Mouse (Mus musculus) cerebellum, postnatal 4 days (tissue): ENCODE results near the gene Phf20.
"Not testable (repeated sequence)": the region's sequence is repeated elsewhere in the genome, so short reads cannot be mapped to it uniquely, and the experiment has no call there.

Experiments used
- DNase-seq, 2 experiments: peaks; one replicate each; pipeline ENCODE4 v3.0.0; 2022; ENCODE audit warnings: low spot score in 2 of 2, mixed read lengths in 1 of 2

Phf20 gene

GRCm38 (mm10) chr2:156199944-156200343 is 3.7 kb downstream of the Phf20 start:
- DNase-seq = no peak

GRCm38 (mm10) chr2:156201486-156201885 is 5.2 kb downstream of the Phf20 start:
- no peak for DNase-seq

- DNase-seq = peak; percentile 26 to 68
Observed at GRCm38 (mm10) chr2:156202848-156203437, 6.7 kb downstream of the Phf20 start.

GRCm38 (mm10) chr2:156203917-156204316 is 7.7 kb downstream of the Phf20 start:
- DNase-seq = no peak

- no peak for DNase-seq
Observed at GRCm38 (mm10) chr2:156217786-156218185, 21.5 kb downstream of the Phf20 start.

GRCm38 (mm10) chr2:156222100-156222499 is 25.8 kb downstream of the Phf20 start:
- DNase-seq = no peak

GRCm38 (mm10) chr2:156224043-156224442 is 27.8 kb downstream of the Phf20 start:
- no peak for DNase-seq

- no peak for DNase-seq
Observed at GRCm38 (mm10) chr2:156227689-156228088, 31.4 kb downstream of the Phf20 start.

GRCm38 (mm10) chr2:156229171-156229570 is 32.9 kb downstream of the Phf20 start:
- DNase-seq = no peak

GRCm38 (mm10) chr2:156231340-156231739 is 35.1 kb downstream of the Phf20 start:
- DNase-seq = no peak

GRCm38 (mm10) chr2:156233275-156233948 is 37.1 kb downstream of the Phf20 start:
- DNase-seq = peak in 1 of 2 experiments; percentile 32

- DNase-seq = not testable (repeated sequence)
Observed at GRCm38 (mm10) chr2:156234016-156234415, 37.8 kb downstream of the Phf20 start.

- peak; percentile 47 to 84 for DNase-seq
Observed at GRCm38 (mm10) chr2:156235847-156236246, 39.6 kb downstream of the Phf20 start.

GRCm38 (mm10) chr2:156241662-156242061 is 45.4 kb downstream of the Phf20 start:
- no peak for DNase-seq

GRCm38 (mm10) chr2:156243011-156243410 is 46.7 kb downstream of the Phf20 start:
- no peak for DNase-seq

- DNase-seq = no peak
Observed at GRCm38 (mm10) chr2:156247599-156247998, 51.3 kb downstream of the Phf20 start.

GRCm38 (mm10) chr2:156250761-156251160 is 54.5 kb downstream of the Phf20 start:
- no peak for DNase-seq

- no peak for DNase-seq
Observed at GRCm38 (mm10) chr2:156251291-156251690, 55.0 kb downstream of the Phf20 start.

GRCm38 (mm10) chr2:156257051-156257450 is 60.8 kb downstream of the Phf20 start:
- DNase-seq = peak in 1 of 2 experiments; percentile 4

GRCm38 (mm10) chr2:156257922-156258761 is 61.9 kb downstream of the Phf20 start:
- no peak for DNase-seq

- DNase-seq = no peak
Observed at GRCm38 (mm10) chr2:156260968-156261367, 64.7 kb downstream of the Phf20 start.

GRCm38 (mm10) chr2:156263204-156263893 is 67.1 kb downstream of the Phf20 start:
- DNase-seq = no peak
